Mouse (Mus musculus) kidney, adult 2 months (tissue): Measurements from ENCODE around the gene Krt72. TPM values are rescaled to one million over a fixed set of nuclear protein-coding genes. Genes with fewer than 3 reads are reported as not detected.

Experiments
- DNase-seq: peaks from one replicate; pipeline ENCODE4 v3.0.0; 2021
- H3K27ac ChIP-seq: fragments of 200-500 bp; 2 replicates; pipeline ENCODE4 v1.5.1; 2012; ENCODE audit warnings: low read depth, low read length, control low read depth, inconsistent platforms; ENCODE audit not compliant: insufficient read depth
- H3K27me3 ChIP-seq: fragments of 200-500 bp; replicated peaks from 2 replicates; pipeline ENCODE4 v1.6.1; 2012; ENCODE audit warnings: mild to moderate bottlenecking, moderate library complexity, low read length, inconsistent platforms; ENCODE audit not compliant: control insufficient read depth, insufficient read depth
- H3K36me3 ChIP-seq: fragments of 200-500 bp; 2 replicates; pipeline ENCODE4 v1.6.1; 2012; ENCODE audit warnings: mild to moderate bottlenecking, moderate library complexity, low read length, inconsistent platforms; ENCODE audit not compliant: control insufficient read depth, insufficient read depth
- H3K4me1 ChIP-seq: fragments of 200-500 bp; 2 replicates; pipeline ENCODE4 v1.6.1; 2011; ENCODE audit warnings: low read length; ENCODE audit not compliant: control insufficient read depth, insufficient read depth
- H3K4me3 ChIP-seq: fragments of 200-500 bp; 2 replicates; pipeline ENCODE4 v1.5.1; 2011; ENCODE audit warnings: mild to moderate bottlenecking, low read depth, low read length, control low read depth; ENCODE audit not compliant: insufficient read depth
- CTCF ChIP-seq: fragments of 200-500 bp; conservative IDR thresholded peaks from 2 replicates; pipeline ENCODE4 v1.5.1; 2011; ENCODE audit warnings: low read depth, mild to moderate bottlenecking, control low read depth, low read length, moderate library complexity, mixed read lengths; ENCODE audit not compliant: insufficient read depth, insufficient read length
- POLR2A ChIP-seq: fragments of 200-500 bp; IDR thresholded peaks from one replicate; pipeline ENCODE4 v1.6.1; 2011; ENCODE audit warnings: low read depth, low read length, control low read depth
- WGBS: fragments of 180-500 bp; shearing (Covaris S2); methylation state at CpG from one replicate; pipeline ENCODE4 v1.1.7; 2018; 5-methylcytosine and 5-hydroxymethylcytosine counted together
- polyA plus RNA-seq: library from polyadenylated mRNA; depleted of rRNA; stranded (reverse); fragments of >200 nt; gene quantifications from 2 replicates; pipeline ENCODE4 v1.2.3, GENCODE M21; 2012

Gene Krt72
- polyA plus RNA-seq, 1 experiment, result not detected

DNA sequence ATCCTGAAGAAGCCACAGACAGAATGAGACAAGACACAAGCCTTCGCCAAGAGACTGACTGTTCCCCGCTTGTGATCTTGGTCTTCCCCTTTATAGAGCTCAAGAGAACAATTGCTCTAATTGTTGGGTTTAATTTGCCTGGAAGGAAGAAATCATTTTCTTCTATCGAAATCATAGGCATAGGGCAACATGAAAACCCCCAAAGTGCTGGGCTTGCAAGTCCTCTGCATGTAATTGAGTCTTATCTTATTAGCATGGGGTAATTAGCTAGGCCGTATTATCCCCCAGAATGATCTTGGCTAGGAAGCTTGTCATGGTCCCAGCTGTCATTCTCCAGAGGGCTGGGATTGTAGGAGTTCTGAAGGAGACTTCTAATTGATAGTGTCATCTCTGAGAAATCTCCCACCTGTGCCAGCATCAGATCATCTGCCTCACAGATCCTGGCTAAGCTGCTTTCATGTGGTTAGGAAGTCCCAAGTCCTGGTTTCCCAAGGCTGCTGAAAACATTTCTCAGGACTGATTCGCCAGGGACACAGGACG is 16.1 kb upstream of the Krt72 start, which contains the start of gene Krt73:
Gene Krt73 (minus strand): TSS at position 51 of the 540 bp plus-strand sequence.
- H3K4me1 ChIP-seq, result no peaks in the 10 kb centered on the region
- TF ChIP-seq POLR2A (no peak), CTCF (no peak)
- H3K4me3 ChIP-seq, result no peak within 1 kb of the TSS
- no peaks in the 10 kb centered on the region for H3K27me3 ChIP-seq
- WGBS, result 80% methylated on average over 6 of the region's 6 CpGs
- H3K27ac ChIP-seq, result no peak within 1 kb of the TSS
- H3K36me3 ChIP-seq, result no peaks in the 10 kb centered on the region
- no peak for DNase-seq

DNA sequence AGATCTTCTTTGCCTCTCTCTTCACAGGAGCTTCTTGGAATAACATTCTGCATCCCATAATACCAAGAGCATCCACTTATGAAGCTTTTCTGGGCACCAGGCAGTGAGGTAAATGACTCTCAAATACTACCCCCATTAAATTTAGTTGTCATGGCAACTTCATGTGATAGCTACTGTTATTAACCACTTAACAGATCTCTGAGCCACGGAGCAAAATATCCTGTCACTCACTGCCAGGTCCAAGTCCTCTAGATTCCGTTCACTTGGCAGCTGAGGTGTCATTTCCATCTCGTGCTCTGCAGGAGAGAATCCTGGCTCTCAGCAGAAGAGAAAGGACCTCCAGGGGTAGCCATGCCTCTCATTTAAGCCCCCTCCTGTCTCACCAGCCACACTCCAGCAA is 4.6 kb upstream of the Krt72 start:
- DNase-seq, result no peak
- Histone ChIP-seq H3K4me1 (no peaks in the 10 kb centered on the region), H3K4me3 (no peak overlapping the region), H3K27ac (no peak overlapping the region), H3K36me3 (no peaks in the 10 kb centered on the region), H3K27me3 (no peaks in the 10 kb centered on the region)
- 10% methylated on average over 3 of the region's 3 CpGs for WGBS
- TF ChIP-seq POLR2A (no peak), CTCF (no peak)

DNA sequence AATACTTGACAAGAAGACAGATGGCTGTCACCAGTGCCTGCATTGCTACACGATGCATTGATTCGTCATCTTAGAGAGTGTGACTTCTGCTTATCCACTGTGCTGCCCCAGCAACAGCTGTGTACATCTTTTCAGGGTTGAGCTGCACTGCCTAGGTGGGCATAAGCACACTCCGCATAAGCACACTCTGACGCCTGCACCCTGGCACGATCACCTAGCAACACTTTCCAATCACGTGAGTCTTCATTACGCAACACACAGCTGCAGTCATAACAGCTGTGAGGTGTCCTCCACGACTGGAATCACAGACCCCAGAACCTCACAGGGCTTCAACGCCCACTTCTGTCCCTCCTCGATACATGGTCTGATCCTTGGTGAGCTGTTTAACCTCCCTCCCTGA is 12.8 kb downstream of the Krt72 start:
- Histone ChIP-seq H3K27ac (no peak overlapping the region), H3K27me3 (no peaks in the 10 kb centered on the region), H3K36me3 (no peaks in the 10 kb centered on the region), H3K4me3 (no peak overlapping the region), H3K4me1 (no peaks in the 10 kb centered on the region)
- no peak for TF ChIP-seq CTCF
- DNase-seq, result peak; percentile 5
- 68% methylated on average over 10 of the region's 10 CpGs for WGBS

DNA sequence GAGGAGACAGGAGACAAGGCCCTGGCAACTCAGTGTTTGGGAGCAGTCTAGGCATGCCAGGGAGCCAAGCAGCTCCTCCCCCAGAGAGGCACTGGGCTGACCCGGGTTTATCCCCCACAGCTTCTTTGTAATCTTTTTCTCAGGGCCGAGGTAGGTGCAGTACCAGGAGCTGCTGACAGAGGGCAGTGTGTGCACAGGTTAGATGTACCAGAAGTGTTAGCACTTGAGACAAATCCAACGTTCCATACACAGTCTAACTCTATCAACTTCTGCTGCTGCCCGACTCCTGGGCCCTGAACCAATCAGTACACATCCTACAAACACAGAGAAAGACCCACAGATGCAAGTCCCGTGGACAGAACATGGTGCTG is 13.6 kb downstream of the Krt72 start:
- no peak overlapping the region for H3K27ac ChIP-seq
- DNase-seq, result peak; percentile 85
- no peaks in the 10 kb centered on the region for H3K27me3 ChIP-seq
- H3K4me1 ChIP-seq, result no peaks in the 10 kb centered on the region
- TF ChIP-seq CTCF (peak; percentile 96), POLR2A (no peak)
- H3K4me3 ChIP-seq, result no peak overlapping the region
- 6% methylated on average over 5 of the region's 5 CpGs for WGBS
- H3K36me3 ChIP-seq, result no peaks in the 10 kb centered on the region

DNA sequence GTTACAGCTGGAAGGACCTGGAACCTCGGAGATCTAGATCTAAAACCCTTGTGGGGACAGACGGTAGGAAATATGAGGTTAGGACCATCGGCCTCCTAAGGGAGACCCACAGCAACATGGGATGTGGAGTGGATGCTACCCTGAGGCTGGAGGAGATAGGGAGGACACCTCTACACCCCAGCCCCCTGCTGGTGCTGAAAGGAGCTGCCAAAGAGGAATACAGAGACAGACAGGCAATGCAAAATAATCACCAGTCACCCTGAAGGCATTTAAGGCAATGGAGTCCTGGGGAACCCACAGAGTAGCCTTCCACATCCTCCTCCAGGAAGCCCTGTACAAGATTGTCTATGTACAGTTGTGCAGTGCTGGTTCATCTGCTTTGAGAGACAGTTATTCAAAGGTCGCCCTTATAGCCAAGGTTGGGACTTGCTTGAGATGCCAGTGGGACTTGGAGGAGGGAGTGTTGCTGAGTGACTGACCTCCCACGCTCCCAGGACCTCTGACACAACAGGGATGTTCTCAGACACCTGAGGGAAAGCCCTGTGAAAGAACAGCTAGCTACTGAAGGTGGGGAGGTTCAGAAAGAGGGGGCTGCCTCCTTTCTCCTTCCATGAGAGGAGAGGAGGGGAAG is 14.1 kb downstream of the Krt72 start:
- H3K27me3 ChIP-seq, result no peaks in the 10 kb centered on the region
- no peak overlapping the region for H3K27ac ChIP-seq
- TF ChIP-seq CTCF (peak; percentile 34; the same call in 1 of the 2 replicates), POLR2A (no peak)
- 73% methylated on average over 5 of the region's 5 CpGs for WGBS
- H3K4me3 ChIP-seq, result no peak overlapping the region
- no peaks in the 10 kb centered on the region for H3K4me1 ChIP-seq
- H3K36me3 ChIP-seq, result no peaks in the 10 kb centered on the region
- peak; percentile 10 for DNase-seq

DNA sequence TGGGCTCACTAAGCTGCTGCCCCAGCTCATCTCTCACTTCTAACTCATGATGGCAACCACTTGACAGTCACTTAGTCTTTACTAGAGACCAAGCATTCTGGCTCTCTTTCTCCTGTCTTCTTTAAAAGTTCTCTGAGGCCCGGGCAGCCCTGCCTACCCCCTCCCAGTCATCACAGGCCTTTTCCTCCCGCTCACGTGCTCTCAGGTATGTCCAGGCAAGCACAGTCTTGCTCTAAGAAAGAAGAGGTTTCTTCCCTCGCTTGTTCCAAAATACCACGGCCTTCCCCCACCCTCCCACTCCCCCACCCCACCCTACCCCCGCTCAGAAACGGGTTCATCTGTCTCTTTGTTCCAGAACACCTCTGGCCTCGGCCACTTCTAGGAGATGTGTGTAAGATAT is 16.0 kb downstream of the Krt72 start:
- DNase-seq, result no peak
- WGBS, result 30% methylated on average over 8 of the region's 8 CpGs

DNA sequence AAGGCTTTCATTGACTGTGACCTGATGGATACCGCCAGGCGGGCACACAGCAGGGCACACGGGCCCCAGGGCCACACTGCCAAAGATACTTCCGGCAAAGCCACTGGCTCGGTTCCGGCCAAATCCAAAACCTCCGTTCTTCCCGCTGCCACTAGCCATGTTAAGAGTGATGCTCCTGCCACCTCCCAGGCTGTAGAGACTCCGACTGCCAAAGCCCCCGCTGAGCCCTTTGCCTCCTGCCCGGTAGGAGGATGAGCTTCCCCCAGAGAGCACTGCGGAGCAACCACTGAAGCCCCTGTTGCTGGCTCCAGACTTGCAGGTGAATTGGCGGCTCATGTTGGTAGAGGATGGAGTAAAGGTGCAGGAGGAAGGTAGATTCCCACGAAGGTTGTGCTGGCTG is 43.5 kb downstream of the Krt72 start, which contains the start of gene Krt71:
Gene Krt71 (minus strand): TSS at position 399 of the 400 bp plus-strand sequence.
- no peaks in the 10 kb centered on the region for H3K4me1 ChIP-seq
- H3K27ac ChIP-seq, result no peak within 1 kb of the TSS
- no peaks in the 10 kb centered on the region for H3K27me3 ChIP-seq
- H3K36me3 ChIP-seq, result no peaks in the 10 kb centered on the region
- no peak within 1 kb of the TSS for H3K4me3 ChIP-seq
- no peak for TF ChIP-seq CTCF
- no peak for TF ChIP-seq POLR2A
- WGBS, result 62% methylated on average over 14 of the region's 14 CpGs
- no peak for DNase-seq

More for the DNA sequence above, 16.0 kb downstream of the Krt72 start:
- H3K27me3 ChIP-seq, result no peaks in the 10 kb centered on the region
- no peaks in the 10 kb centered on the region for H3K36me3 ChIP-seq
- no peak overlapping the region for H3K4me3 ChIP-seq
- H3K27ac ChIP-seq, result no peak overlapping the region
- no peaks in the 10 kb centered on the region for H3K4me1 ChIP-seq
- TF ChIP-seq POLR2A (no peak), CTCF (no peak)
